In the genomic region with DNA sequence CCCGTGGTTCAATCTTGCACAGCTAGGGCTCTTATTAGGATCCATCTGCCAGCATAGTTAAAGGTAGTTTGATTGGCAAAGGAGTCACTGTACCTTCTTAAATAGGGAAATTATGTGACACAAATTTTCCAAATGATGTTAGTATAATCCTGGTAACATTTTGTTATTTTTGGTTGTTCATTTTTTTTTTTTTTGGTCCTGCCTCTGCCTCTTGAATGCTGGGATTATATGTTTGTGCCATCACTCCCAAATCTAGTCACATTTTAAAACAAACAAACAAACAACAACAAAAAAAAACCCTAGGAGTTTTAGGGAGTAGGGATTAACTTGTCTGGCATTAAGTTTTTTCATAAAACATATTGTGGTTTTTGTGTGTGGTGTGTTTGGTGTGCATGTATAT, we compare ENCODE assay signal across 8 mouse cellular contexts. TPM values are rescaled to one million over a fixed set of nuclear protein-coding genes. Genes with fewer than 3 reads are reported as not detected.
DNase-seq lines count a peak whose midpoint lies in the region; ATAC-seq and TF ChIP-seq lines count a peak whose summit lies in the region.

A gene (minus strand): TSS at position 101 of the 400 bp plus-strand sequence.

- no peak within 1 kb of the TSS for H3ac ChIP-seq in myocyte (ENCODE audit: control insufficient read depth, insufficient read length)

- H3K4me2 ChIP-seq in kidney, embryonic 15.5 days = no peak within 1 kb of the TSS
- no peak within 1 kb of the TSS for H3K4me2 ChIP-seq in myocyte (ENCODE audit: low read depth)

- H3K36me3 ChIP-seq in kidney, embryonic 15.5 days = no peaks in the 10 kb centered on the region
- no peaks in the 10 kb centered on the region for H3K36me3 ChIP-seq in myocyte (ENCODE audit: control insufficient read depth, insufficient read depth)

- TF ChIP-seq POLR2A in myocyte (IDR thresholded peaks at IDR 0.05; ENCODE audit: insufficient read length, low read depth) = no peak

- H3K9ac ChIP-seq in kidney, embryonic 15.5 days = no peak within 1 kb of the TSS

- no peak for DNase-seq in kidney, postnatal 4 days
- DNase-seq in adrenal gland, postnatal 25 days = no peak
- no peak for DNase-seq in layer of hippocampus, postnatal 36 days
- no peak for DNase-seq in cerebellum, adult 9-10 months
- DNase-seq in adipocyte (ENCODE audit: low spot score) = no peak

- no peak within 1 kb of the TSS for H3K4me3 ChIP-seq in kidney, embryonic 15.5 days (replicated peaks)
- no peak within 1 kb of the TSS for H3K4me3 ChIP-seq in myocyte

- peaks cover 13% of the 10 kb centered on the region for H3K79me2 ChIP-seq in myocyte (ENCODE audit: control insufficient read depth, insufficient read depth)

- 0 out of 2 replicates have a peak, but pooled peaks cover 3% of the 10 kb centered on the region for H3K27me3 ChIP-seq in kidney, embryonic 15.5 days
- H3K27me3 ChIP-seq in myocyte (ENCODE audit: control insufficient read depth, insufficient read depth, insufficient read length) = no peaks in the 10 kb centered on the region

- peaks cover 18% of the 10 kb centered on the region for H3K4me1 ChIP-seq in kidney, embryonic 15.5 days

- ATAC-seq in kidney, embryonic 15.5 days (replicated peaks; ENCODE audit: low FRiP score) = no peak
- ATAC-seq in granulocyte monocyte progenitor cell, adult 5-6 weeks (replicated peaks; ENCODE audit: poor library complexity, severe bottlenecking) = no peak

- H3K27ac ChIP-seq in kidney, embryonic 15.5 days = no peak within 1 kb of the TSS

- WGBS in kidney, embryonic 15.5 days = 44% methylated on average over 1 of the region's 1 CpGs

- no peaks in the 10 kb centered on the region for H3K9me3 ChIP-seq in kidney, embryonic 15.5 days (replicated peaks)

TF ChIP-seq in myocyte, 11 proteins besides CTCF, POLR2A, EP300 and RAD21:
- TF ChIP-seq TCF12 (IDR thresholded peaks at IDR 0.05; ENCODE audit: insufficient read depth, poor library complexity, severe bottlenecking) = no peak
- no peak for TF ChIP-seq MYOD1 (IDR thresholded peaks at IDR 0.05; ENCODE audit: control insufficient read depth in 1 of 3, insufficient read length in 2 of 3, low read depth in 2 of 3)
- no peak for TF ChIP-seq USF1 (IDR thresholded peaks at IDR 0.05; ENCODE audit: low read depth)
- no peak for TF ChIP-seq REST (IDR thresholded peaks at IDR 0.05; ENCODE audit: insufficient read depth, insufficient read length)
- no peak for TF ChIP-seq POLR2AphosphoS2 (IDR thresholded peaks at IDR 0.05; ENCODE audit: insufficient read length, low read depth)
- no peak for TF ChIP-seq E2F4 (IDR thresholded peaks at IDR 0.05; ENCODE audit: insufficient read depth)
- TF ChIP-seq TCF3 (IDR thresholded peaks at IDR 0.05; ENCODE audit: insufficient read length, low read depth) = no peak
- no peak for TF ChIP-seq MAX (IDR thresholded peaks at IDR 0.05; ENCODE audit: low read depth)
- TF ChIP-seq MYOG (IDR thresholded peaks at IDR 0.05; ENCODE audit: control insufficient read depth in 1 of 3, insufficient read depth in 1 of 3, insufficient read length in 2 of 3, low read depth in 2 of 3) = no peak
- TF ChIP-seq SRF (IDR thresholded peaks at IDR 0.05; ENCODE audit: control insufficient read depth, insufficient read length, low read depth) = no peak
- TF ChIP-seq CEBPB (IDR thresholded peaks at IDR 0.05; ENCODE audit: insufficient read depth, poor library complexity, severe bottlenecking) = no peak

RNA-seq across cellular contexts. Expression of the gene that starts here (rescaled TPM):
- polyA plus RNA-seq in kidney, embryonic 15.5 days (2015; fragmentation: Nextera tagmentation; extraction: Ambion mirVana) = 63.0 and 72.5 TPM in 2 replicates
- total RNA-seq in adrenal gland, postnatal 25 days (2021) = 34.6 and 40.6 TPM in 2 replicates
- 21.6 and 34.0 TPM in 2 replicates for total RNA-seq in granulocyte monocyte progenitor cell, adult 5-6 weeks (2014; fragmentation: Nextera tagmentation)
- 40.0 and 54.7 TPM in 2 replicates for total RNA-seq in granulocyte monocyte progenitor cell, adult 5-6 weeks (2017)
- 10 to 100 TPM; 32.7 to 33.7 TPM for total RNA-seq in layer of hippocampus, postnatal 36 days (2021)
- polyA plus RNA-seq in myocyte (2012; fragmentation: generic; extraction: Trizol) = 17.4 TPM
